Mouse (Mus musculus) lung, postnatal 10 days (tissue): ENCODE data around the gene Srl.
"Not testable (repeated sequence)": the region's sequence is repeated elsewhere in the genome, so short reads cannot be mapped to it uniquely, and the experiment has no call there.

Experiments used
- DNase-seq: peaks from one replicate; pipeline ENCODE4 v3.0.0; 2021

The Srl gene

DNA sequence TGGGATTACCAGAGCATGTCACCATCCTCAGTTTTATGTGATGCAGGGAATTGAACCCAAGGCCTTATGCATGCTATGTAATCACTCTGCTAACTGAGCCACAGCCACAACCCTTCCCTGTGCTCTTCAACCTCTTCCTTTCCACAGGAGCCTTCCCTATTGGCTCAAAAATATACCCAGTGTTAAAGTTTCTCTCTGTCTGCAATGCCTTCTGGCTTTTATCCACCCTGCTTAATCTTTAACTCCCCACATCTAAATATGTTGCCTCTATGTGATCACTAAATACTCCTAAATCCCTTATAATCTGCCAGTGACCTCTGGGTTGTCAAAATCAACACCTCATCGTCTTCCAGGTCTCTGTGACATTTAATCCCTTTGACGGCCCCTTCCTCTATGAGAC lies 23.7 kb downstream of the Srl start:
- no peak for DNase-seq

DNA sequence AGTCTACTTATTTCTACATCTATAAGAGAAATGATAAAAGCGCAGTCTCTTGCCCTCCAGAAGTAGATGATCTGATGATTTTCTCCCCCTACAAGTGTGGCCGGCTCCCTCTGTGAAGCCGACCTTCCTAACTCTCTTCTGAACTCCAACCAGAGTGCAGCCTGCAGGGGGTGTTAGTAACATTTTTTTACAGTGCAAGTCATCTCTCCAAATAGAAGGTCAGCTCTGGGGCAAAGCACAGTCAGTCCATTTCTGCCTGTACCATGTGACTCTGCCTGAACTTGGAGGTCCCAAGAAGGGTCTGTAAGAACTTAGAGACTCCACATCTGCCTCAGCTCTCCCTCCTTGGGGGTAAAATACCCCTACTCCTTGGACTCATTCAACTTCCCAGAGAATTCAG lies 27.2 kb downstream of the Srl start:
- DNase-seq, result no peak

DNA sequence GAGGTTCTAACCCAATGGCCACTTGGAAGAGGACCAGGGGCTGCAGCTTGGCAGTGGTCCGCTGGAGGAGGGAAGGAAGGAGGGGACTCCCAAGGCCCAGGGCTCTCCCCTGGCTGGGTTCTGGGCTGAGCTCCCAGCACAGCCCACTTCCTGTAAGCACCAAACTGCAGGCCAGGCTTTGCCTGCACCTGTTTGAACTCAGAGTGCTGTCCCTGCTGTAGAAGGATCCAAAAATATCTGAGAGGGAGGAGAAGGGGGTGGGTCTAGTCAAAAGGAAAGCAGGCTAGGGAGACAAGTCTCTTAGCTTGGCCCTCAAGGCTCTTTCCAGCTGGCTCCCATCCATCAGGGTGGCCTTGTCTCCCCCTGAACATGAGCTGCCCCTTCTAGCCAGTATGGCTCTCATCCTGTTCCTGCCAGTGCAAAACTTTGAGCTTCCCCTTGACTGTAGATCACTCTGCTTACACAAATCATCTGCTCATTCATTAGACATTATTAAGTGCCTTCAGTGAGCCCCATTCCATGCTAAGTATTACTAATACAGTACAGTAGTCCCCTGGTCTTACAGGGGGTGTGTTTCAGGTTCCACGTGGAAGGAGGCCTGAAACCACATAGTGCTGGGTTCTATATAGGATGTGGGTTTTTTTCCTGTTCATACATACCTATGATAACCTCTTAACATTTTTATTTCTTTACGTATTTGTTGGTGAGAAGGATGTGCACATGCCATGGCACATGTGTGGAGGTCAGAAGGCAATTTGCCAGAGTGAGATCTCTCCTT lies 28.8 kb downstream of the Srl start:
- DNase-seq, result peak; percentile 74

DNA sequence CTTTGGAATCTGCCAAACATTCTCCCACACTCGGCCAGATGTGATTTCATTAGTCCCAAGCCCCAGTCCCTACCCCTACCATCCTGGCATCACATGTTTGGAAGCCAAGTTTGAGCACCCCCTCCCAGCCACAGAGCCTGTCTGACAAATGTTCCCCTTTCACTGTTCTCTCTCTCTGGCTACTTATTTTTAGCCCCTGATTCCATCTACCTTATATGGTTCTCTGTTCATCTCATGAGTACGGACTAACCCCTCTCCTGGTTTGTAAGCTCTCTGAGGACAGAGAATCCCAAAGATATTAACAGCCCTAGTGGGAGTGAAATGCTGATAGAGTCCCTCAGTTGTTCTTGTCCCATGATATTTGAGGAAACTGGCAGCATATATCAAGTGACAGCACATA lies 30.2 kb downstream of the Srl start:
- DNase-seq, result no peak

DNA sequence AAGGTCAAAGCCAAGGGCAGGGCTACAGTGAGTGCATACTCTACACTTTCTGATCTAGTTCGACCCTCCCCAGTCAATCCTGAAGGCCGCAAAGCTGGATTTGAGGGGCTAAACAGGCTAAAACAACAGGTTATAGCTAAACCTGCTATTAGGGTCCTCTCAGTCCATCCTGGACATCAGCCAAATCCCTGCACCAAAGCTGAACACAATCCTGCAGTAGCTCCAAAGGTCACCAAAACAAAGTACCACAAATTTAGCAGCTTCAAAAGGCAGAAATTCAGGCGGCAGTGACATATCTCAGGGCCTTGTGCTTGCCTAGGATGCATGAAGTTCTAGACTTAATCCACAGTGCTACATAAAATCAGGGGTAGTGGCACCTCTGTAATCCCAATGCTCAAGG lies 35.4 kb downstream of the Srl start:
- DNase-seq, result no peak

DNA sequence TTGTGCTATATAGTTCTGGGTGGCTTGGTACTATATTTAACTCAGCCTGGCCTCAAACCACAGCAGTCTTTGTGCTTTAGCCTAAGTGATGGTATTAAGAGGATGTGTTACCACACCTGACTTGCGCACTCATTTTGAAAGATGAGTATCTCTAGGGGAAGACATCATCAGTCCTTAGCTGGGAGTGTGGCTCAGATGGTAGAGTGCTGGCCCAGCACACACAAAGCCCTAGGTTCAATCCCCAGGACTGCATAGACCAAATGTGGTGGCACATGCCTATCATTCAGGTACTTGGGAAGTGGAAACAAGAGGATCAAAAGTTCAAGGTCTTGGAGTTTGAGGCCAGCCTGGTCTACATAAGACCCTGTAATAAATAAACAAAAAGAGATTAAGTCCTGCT lies 38.1 kb downstream of the Srl start:
- no peak for DNase-seq

DNA sequence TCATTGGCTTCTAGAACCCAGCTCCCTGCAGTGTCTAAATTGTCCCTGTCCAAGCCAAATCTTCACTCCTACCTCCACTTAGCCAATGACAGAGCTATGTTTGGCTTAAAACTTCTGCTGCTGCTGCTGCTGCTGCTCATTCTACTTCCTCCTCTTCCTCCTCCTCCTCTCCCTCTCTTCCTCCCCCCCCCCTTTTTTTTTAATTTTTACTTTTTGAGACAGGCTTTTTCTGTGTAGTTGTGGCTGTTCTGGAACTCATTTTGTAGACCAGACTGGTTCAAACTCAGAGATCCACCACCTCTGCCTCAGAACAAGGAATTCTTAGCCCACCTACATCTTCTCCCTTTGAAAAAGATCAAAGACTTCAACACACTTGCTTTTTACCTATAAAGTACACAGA lies 39.0 kb downstream of the Srl start:
- no peak for DNase-seq

DNA sequence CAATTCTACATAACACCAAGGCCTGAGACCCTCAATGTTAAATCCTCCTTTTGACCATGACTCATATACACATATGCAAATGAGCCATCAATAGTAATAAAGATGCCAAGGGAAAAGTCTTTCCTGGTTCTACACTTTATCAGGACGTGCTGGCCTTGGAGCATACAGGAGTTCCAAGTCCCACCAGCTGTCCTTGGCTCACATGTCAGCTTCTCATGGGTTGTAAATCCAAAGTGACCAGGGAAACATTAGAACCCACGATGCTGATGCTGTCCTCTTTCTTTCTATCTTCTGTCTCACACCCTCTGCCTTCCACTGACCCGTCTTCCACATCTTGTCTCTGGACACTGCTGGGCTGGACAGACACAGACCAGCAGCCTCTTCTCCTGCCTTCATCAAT lies 39.9 kb downstream of the Srl start:
- no peak for DNase-seq

DNA sequence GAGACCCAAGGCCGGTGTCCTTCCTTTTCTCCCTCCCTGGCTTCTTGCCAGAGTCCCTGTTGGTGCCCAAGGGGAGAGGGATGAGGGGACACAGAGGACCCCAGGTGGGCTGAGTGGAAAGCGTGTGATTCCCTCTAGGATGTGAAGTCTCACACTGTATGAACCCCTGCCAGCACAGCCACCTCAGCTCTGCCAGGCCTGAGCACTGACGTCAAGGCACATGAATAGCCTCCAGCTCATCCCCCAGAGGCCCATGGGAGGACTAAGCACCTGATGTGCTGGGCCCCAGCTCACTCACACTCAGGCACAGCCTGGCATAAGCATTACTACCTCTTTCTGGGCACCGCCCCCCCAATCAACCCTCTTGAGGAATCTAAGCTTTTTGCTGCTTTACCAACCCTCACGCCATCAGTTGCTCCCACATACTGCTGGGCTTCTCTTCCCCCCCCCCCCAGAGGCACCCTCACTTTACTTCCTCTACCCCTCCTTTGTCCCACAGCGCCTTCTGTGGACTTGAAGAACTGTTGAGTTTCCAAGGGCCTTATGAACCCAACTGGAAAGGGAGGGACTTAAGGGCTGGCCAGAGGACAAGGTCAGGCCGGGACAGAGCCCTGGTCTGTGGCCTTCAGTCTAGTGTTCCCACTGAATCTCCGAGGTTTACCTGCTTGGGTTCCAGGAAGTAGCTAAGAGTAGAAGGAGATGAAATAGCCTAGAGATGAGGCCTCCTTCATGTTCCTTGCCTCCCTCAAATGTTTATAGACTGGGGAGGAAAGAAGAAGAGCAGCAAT lies 40.8 kb downstream of the Srl start:
- DNase-seq, result peak; percentile 7

DNA sequence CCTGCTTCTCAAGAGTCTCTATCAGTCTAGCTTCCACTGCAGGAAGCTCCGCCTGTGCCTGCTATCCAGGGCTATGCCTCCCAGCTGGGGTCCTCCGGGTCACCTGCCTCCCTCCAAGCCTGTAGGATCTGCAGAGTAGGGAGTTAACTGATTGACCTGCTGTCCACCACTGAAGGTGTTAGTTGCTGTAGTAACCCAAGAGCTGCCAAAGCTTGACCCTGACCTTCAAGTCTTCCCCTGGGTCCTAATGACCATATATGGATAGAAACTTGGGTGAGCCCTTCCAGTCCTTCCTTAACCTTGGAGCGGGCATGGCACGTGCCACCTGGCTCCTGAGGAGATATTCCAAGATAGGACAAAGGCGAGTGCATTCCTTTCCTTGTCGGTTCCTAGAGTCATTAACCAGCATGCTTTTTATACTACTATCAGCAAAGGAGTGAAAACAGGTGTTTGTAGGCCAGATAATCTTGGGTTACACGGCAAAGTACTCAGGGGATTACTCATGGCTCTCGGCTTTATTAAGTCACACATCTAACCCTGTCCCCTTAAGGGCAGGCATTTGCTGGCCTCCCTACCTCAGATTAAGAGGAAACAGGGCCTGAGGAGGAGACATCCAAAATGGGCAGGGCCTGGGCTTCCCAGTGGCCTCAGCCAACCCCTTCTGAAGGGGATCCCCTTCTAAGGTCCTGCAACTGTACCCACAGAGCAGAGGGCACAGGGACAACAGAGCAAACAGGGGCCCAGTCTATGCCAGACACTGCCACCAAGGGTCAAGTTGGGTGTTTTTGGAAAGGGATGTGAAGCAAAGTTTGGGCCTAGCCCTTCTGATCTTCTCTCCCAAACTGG lies 43.6 kb downstream of the Srl start:
- no peak for DNase-seq

DNA sequence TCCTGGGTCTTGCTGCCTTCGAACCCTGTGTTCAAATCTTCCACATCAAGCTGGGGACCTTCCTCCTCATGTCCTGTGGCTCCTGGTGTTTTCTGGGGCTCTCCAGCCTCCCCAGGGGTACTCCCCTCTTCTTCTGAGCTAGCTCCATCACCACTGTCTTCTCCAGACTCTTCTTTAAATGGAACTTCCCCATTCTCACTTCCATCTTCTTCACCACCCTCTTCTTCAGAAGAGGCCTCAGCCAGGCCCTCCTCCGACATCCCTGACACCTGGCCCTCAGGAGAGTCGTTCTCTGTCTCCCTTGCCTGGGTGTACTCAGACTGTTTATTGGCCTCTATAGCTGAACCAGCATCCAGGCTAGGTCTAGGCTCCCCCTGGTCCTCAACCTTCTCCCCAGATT lies 45.1 kb downstream of the Srl start:
- no peak for DNase-seq

DNA sequence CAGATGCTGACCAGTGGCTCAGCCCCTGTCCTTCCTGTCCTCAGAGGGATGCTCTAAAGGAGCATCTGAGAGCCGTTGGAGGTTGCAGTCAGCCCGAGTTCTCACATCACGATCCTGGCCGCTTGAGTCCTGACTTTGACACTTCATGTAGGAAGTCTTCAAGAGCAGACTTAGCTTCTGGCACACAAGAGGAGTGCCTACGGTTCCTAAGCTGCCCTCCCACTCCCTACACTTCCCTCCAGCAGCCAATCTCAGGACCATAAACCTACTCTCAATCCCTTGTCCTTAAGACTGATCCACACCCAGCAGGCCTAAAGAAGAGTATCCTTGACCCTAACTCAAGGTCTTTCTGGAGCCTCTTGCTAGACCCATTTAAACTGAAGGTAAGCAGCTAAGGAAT lies 45.8 kb downstream of the Srl start:
- peak; percentile 78 for DNase-seq

DNA sequence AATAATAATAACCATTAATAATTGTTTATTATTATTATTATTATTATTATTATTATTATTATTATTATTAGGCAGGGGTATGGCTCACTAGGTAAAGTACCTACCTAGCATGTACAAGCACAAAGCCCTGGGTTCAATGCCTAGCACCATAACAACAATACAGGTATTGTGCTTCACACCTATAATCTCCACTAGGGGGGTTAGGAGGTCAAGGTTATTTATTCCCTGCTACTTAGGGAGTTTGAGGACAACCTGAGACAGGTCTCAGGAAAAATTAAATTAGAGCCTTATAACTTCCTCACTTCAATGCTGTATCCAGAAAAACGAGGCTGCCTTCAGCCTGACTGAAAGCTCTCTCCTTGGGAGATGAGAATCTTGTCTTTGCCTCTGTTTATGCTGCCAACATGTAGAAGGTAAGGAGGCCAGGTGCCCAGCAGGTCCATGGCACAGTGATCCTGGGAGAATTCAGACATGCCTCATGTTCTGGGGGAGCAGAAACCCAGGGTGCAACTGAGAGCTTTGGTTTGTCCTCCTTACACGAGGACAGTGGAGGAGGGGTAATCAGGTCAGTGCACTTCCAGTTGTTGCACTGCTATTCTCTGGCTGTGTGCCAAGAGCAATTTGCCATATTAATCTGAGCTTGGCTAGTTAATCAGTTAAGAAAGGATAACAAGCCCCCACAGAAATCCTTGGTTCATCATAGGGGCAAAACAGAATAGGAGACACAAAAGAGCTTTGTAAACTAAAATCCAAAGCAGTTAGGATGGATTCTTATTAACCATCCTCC lies 48.6 kb downstream of the Srl start:
- no peak for DNase-seq

DNA sequence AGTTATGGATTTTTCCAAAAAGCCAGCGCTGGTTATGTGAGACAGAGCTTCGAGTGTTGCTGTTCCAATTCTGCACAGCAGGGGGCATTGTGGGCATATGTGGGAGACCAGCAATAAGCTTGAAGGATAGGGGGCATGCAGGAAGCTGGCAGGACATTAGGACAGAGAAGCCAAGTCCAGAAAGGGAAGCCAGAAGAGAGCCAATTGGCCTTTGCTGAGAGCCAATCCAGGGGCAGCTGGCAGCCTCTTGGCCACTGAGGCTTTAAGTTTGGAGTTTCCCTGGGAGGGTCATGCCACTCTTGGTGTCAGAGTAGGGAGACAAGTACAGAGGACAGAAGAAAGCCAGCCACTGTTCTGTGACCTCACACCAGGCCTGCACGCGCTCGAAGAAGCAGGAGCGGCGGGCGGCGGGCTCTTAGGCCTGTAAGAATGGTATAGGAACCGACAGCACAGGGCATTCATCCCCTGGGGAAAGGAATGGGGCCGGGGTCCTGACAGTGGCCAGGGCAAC lies 52.4 kb downstream of the Srl start:
- DNase-seq, result peak; percentile 96

DNA sequence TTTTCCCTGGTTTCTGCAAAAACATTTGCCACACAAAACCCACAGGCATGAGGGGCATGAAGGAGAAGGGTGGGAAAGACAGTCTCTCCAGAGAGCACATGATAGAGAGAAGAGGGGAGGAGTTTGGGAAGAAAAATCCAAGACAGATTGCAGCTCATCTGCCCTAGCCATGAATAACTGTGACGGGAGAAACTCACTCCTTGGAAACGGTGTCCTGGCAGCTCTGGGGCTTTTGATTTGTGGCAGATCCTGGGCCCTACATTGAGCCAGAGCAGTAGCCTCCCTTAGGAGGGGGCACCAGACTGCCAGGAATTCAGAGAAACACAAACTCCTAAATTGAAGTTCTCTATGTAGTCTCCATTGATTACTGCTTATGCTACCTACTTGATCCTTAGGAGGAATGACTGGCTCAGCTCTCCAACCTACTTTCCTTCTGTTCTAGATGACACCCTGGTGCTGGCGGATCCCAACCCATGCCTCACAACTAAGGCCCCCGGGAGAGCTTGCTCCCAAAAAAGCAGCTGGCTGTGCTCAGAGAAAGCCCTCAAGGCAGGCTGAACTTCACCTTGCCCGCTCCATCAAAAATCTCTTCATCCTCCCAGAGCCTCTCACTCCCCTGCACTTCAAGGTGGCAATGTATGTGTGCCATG lies 60.9 kb downstream of the Srl start:
- no peak for DNase-seq

DNA sequence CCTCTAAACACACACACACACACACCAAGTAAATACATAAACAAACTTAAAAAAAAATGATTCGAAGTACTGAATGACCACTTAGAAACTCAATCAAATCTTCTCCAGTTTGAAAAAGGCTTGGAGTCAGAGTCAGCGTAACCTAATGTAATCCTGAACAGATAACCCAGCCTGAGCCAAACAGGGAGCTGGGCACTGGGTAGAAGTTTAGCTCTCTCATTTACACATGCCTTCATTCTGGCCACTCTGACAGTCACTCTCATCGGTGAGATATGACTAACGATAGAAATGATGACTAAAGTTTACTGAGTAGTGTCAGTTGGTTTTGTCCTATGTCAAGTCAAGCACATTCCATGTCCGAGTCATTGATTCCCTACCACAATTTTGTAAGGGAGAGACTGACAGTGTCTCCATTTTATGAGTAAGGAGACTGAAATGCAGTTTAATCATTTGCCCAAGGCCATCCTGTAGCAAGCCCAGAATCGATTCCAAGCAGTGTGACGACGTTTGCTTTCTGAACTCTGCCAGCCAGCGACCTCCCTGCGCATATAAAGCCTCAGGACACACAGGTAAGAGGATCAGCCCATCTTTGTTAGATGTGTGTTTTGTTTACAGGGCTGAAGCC lies 63.9 kb downstream of the Srl start:
- DNase-seq, result no peak

DNA sequence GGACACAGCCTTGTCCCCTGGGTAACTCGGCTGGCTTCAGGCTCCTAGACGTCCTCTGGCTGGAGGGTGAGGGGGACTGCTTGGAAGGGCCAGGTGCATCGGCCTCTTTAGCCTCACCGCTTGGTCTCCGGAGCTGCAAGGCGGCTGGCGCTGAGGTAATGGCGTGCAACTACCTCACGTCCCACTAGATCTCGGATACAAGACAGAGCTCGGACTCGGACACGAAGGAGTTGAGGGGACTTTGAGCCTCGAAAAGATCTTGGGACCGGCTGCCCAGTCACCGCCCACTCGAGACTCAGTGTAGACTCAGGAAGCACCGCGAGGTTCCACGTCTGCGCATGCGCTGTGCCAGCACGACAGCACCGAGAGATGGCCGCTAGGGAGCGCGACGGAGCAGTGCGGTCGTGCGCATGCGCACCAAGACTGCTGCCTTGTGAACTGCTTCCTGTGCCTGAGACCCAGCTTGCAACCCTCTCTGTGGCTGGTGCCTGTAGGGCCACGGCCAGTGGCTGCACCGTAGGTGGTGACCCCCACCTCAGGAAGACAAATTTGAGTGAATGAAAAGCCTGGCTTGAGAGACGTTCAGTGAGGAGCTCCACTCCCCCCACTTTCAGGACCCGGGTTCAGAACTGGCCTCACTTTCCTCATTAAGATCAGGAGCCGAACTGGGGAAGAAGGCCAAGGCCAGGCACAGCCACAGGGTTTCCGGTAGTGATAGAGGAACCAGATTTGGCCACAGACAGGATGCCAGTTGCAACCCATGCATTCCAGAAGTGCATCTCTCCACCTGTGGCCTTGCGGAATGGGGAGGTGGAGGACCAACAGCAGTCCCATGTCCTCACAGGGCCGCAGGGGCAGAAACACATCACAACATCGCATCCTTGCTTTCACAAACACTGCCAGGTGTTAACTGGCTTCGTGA lies 66.5 kb downstream of the Srl start:
- peak; percentile 96 for DNase-seq

DNA sequence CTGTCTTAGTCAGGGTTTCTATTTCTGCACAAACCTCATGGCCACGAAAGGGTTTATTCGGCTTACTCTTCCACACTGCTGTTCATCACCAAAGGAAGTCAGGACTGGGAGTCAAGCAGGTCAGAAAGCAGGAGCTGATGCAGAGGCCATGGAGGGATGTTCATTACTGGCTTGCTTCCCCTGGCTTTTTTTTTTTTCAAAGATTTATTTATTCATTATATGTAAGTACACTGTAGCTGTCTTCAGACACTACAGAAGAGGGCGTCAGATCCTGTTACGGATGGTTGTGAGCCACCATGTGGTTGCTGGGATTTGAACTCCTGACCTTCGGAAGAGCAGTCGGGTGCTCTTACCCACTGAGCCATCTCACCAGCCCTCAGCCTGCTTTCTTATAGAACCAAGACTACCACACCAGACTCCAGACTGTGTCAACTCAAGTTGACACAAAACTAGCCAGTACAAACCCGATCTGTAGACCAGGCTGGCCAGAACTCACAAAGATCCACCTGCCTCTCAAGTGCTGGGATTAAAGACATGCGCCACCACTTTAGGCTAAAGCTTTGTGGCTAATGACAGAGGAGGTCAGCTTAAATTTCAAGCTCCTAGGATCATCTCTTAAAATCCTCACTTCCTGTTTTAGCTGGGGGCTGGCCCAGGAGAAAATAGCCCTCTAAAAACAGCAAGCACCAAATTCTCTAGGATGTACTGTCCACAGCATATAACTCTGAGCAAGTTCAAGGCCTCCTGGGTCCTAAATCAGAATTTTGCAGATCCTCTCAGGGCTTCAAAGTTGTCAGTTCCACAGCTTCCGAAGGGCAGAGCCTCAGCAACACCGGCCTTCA lies 67.4 kb downstream of the Srl start:
- not testable (repeated sequence) for DNase-seq

DNA sequence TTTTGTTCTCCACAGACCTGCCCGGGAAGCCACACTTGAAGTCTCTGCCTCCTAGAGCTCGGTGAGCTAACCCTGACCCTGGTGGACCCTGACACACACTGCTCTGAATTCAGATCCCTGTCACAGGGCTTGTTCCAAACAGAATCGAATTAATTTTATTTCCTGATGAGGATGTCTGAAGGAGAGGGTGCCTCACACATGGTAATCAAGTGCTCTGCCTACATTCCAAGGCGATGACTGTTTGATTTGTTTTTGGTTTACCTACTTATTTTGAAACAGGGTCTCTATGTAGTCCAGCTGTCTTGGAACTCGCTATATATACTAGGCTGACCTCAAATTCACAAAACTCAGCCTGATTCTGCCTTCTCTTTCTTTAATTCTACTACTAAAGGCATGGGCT lies 68.4 kb downstream of the Srl start:
- no peak for DNase-seq
